Mouse (Mus musculus) lung, embryonic 16.5 days (tissue): ENCODE results near the gene Rasa4. TPM values are rescaled to one million over a fixed set of nuclear protein-coding genes. Genes with fewer than 3 reads are reported as not detected.
"Not testable (repeated sequence)": the region's sequence is repeated elsewhere in the genome, so short reads cannot be mapped to it uniquely, and the experiment has no call there.

Experiments used
- ATAC-seq: fragments of 200-750 bp; cut with Nextera tagmentation; 2 replicates; pipeline ENCODE4 v1.8.0; 2017; ENCODE audit warnings: low read depth, mild to moderate bottlenecking, moderate library complexity
- H3K27ac ChIP-seq: fragments of 300-500 bp; sonication (generic); 2 replicates; pipeline ENCODE4 v1.5.1; 2014; ENCODE audit warnings: mild to moderate bottlenecking, control low read depth, low read length
- H3K27me3 ChIP-seq: fragments of 300-500 bp; sonication (generic); 2 replicates; pipeline ENCODE4 v1.6.1; 2014; ENCODE audit warnings: low read depth, low read length, mixed read lengths; ENCODE audit not compliant: control insufficient read depth, insufficient read depth
- H3K36me3 ChIP-seq: fragments of 300-500 bp; sonication (generic); 2 replicates; pipeline ENCODE4 v1.6.1; 2014; ENCODE audit warnings: low read length; ENCODE audit not compliant: control insufficient read depth, insufficient read depth
- H3K4me1 ChIP-seq: fragments of 300-500 bp; sonication (generic); replicated peaks from 2 replicates; pipeline ENCODE4 v1.6.1; 2014; ENCODE audit warnings: low read length, mixed read lengths; ENCODE audit not compliant: control insufficient read depth, insufficient read depth
- H3K4me2 ChIP-seq: fragments of 300-500 bp; sonication (generic); 2 replicates; pipeline ENCODE4 v1.6.1; 2014; ENCODE audit warnings: low read depth, low read length, control low read depth
- H3K4me3 ChIP-seq: fragments of 300-500 bp; sonication (generic); 2 replicates; pipeline ENCODE4 v1.5.1; 2014; ENCODE audit warnings: mild to moderate bottlenecking, low read length, control low read depth
- H3K9ac ChIP-seq: fragments of 300-500 bp; sonication (generic); 2 replicates; pipeline ENCODE4 v1.6.1; 2014; ENCODE audit warnings: low read length, control low read depth
- H3K9me3 ChIP-seq: fragments of 300-500 bp; sonication (generic); 2 replicates; pipeline ENCODE4 v1.6.1; 2016; ENCODE audit warnings: low read length; ENCODE audit not compliant: control insufficient read depth
- WGBS: fragments of 180-500 bp; shearing (Covaris S2); extraction: QIAGEN DNeasy Blood & Tissue Kit; methylation state at CpG from one replicate; pipeline ENCODE4 v1.1.7; 2014; 5-methylcytosine and 5-hydroxymethylcytosine counted together
- polyA plus RNA-seq: library from polyadenylated mRNA; unstranded; fragments of >200 nt; fragmentation: Nextera tagmentation; extraction: Ambion mirVana; gene quantifications from 2 replicates; pipeline ENCODE4 v1.2.1, GENCODE M21; 2015

Rasa4 gene
- polyA plus RNA-seq, 1 experiment from 2014 or later = 3.3 TPM

GRCm38 (mm10) chr5:136057085-136057484 is 26.6 kb upstream of the Rasa4 start:
- ATAC-seq = 0 out of 2 replicates have a peak, but pooled peaks have one; percentile 24
- Histone ChIP-seq H3K4me3 (no peak overlapping the region), H3K4me2 (no peak overlapping the region), H3K4me1 (peaks cover 5% of the 10 kb centered on the region), H3K27me3 (no peaks in the 10 kb centered on the region; the same call in none of the 2 replicates), H3K9me3 (no peaks in the 10 kb centered on the region), H3K36me3 (no peaks in the 10 kb centered on the region), H3K27ac (no peak overlapping the region), H3K9ac (no peak overlapping the region)
- WGBS = 11% methylated on average over 8 of the region's 8 CpGs

GRCm38 (mm10) chr5:136061567-136061966 is 22.1 kb upstream of the Rasa4 start:
- no peak overlapping the region for H3K4me2 ChIP-seq
- H3K4me1 ChIP-seq = peaks cover 3% of the 10 kb centered on the region; the same call in 1 of the 2 replicates
- ATAC-seq = peak; percentile 40
- H3K27ac ChIP-seq = no peak overlapping the region
- H3K36me3 ChIP-seq = no peaks in the 10 kb centered on the region
- no peak overlapping the region for H3K9ac ChIP-seq
- H3K9me3 ChIP-seq = no peaks in the 10 kb centered on the region
- no peaks in the 10 kb centered on the region; the same call in none of the 2 replicates for H3K27me3 ChIP-seq
- whole genome bisulfite sequencing = 7% methylated on average over 12 of the region's 12 CpGs
- H3K4me3 ChIP-seq = no peak overlapping the region

- Histone ChIP-seq H3K36me3 (no peaks in the 10 kb centered on the region), H3K4me3 (no peak overlapping the region), H3K27me3 (no peaks in the 10 kb centered on the region; the same call in none of the 2 replicates), H3K9me3 (no peaks in the 10 kb centered on the region), H3K4me1 (no peaks in the 10 kb centered on the region), H3K27ac (no peak overlapping the region), H3K9ac (no peak overlapping the region), H3K4me2 (no peak overlapping the region)
- ATAC-seq = no peak
- whole genome bisulfite sequencing = 80% methylated on average over 10 of the region's 10 CpGs
Observed at GRCm38 (mm10) chr5:136063920-136064319, 19.8 kb upstream of the Rasa4 start.

GRCm38 (mm10) chr5:136066404-136067148 is 17.1 kb upstream of the Rasa4 start:
- H3K4me2 ChIP-seq, H3K27me3 ChIP-seq, H3K4me3 ChIP-seq, H3K9ac ChIP-seq, H3K4me1 ChIP-seq, H3K36me3 ChIP-seq, H3K9me3 ChIP-seq: not testable (repeated sequence)
- peak; percentile 79 for ATAC-seq
- 46% methylated on average over 11 of the region's 11 CpGs for WGBS
- 0 out of 2 replicates have a peak overlapping the region, but pooled peaks have one; percentile 17 for H3K27ac ChIP-seq

- H3K9me3 ChIP-seq = no peaks in the 10 kb centered on the region
- no peak overlapping the region for H3K9ac ChIP-seq
- 65% methylated on average over 2 of the region's 2 CpGs for WGBS
- no peak overlapping the region for H3K4me3 ChIP-seq
- H3K27ac ChIP-seq = no peak overlapping the region
- H3K4me1 ChIP-seq = no peaks in the 10 kb centered on the region
- no peak overlapping the region for H3K4me2 ChIP-seq
- ATAC-seq = no peak
- H3K27me3 ChIP-seq = no peaks in the 10 kb centered on the region
- no peaks in the 10 kb centered on the region for H3K36me3 ChIP-seq
Observed at GRCm38 (mm10) chr5:136069411-136069810, 14.3 kb upstream of the Rasa4 start.

- Histone ChIP-seq H3K27me3 (no peaks in the 10 kb centered on the region), H3K9ac (no peak overlapping the region), H3K4me3 (no peak overlapping the region), H3K27ac (no peak overlapping the region), H3K9me3 (no peaks in the 10 kb centered on the region), H3K36me3 (no peaks in the 10 kb centered on the region), H3K4me1 (0 out of 2 replicates have a peak, but pooled peaks cover 2% of the 10 kb centered on the region), H3K4me2 (no peak overlapping the region)
- ATAC-seq = no peak
- 40% methylated on average over 6 of the region's 6 CpGs for WGBS
Observed at GRCm38 (mm10) chr5:136073051-136073450, 10.7 kb upstream of the Rasa4 start.

GRCm38 (mm10) chr5:136073526-136073925 is 10.2 kb upstream of the Rasa4 start:
- Histone ChIP-seq H3K27ac (no peak overlapping the region), H3K4me1 (0 out of 2 replicates have a peak, but pooled peaks cover 2% of the 10 kb centered on the region), H3K9me3 (no peaks in the 10 kb centered on the region), H3K27me3 (no peaks in the 10 kb centered on the region), H3K4me2 (no peak overlapping the region), H3K36me3 (no peaks in the 10 kb centered on the region), H3K9ac (no peak overlapping the region), H3K4me3 (no peak overlapping the region)
- WGBS = 58% methylated on average over 11 of the region's 11 CpGs
- ATAC-seq = no peak

GRCm38 (mm10) chr5:136075076-136075475 is 8.6 kb upstream of the Rasa4 start:
- 0 out of 2 replicates have a peak, but pooled peaks cover 2% of the 10 kb centered on the region for H3K4me1 ChIP-seq
- ATAC-seq = no peak
- no peak overlapping the region for H3K4me2 ChIP-seq
- H3K9me3 ChIP-seq = no peaks in the 10 kb centered on the region
- H3K9ac ChIP-seq = no peak overlapping the region
- H3K36me3 ChIP-seq = no peaks in the 10 kb centered on the region
- 77% methylated on average over 5 of the region's 5 CpGs for WGBS
- no peak overlapping the region for H3K27ac ChIP-seq
- H3K4me3 ChIP-seq = no peak overlapping the region
- no peaks in the 10 kb centered on the region for H3K27me3 ChIP-seq

- Histone ChIP-seq H3K4me3 (no peak overlapping the region), H3K4me1 (0 out of 2 replicates have a peak, but pooled peaks cover 2% of the 10 kb centered on the region), H3K4me2 (no peak overlapping the region), H3K36me3 (no peaks in the 10 kb centered on the region), H3K27me3 (no peaks in the 10 kb centered on the region), H3K27ac (no peak overlapping the region), H3K9ac (no peak overlapping the region), H3K9me3 (no peaks in the 10 kb centered on the region)
- 19% methylated on average over 7 of the region's 7 CpGs for WGBS
- no peak for ATAC-seq
Observed at GRCm38 (mm10) chr5:136076284-136076683, 7.4 kb upstream of the Rasa4 start.
